Mouse (Mus musculus) CD4-positive, CD25-positive, alpha-beta regulatory T cell, adult 4 months (primary cell): ENCODE data around the gene Esam. TPM values are rescaled to one million over a fixed set of nuclear protein-coding genes. Genes with fewer than 3 reads are reported as not detected.

ENCODE experiments used
- ATAC-seq: one replicate; pipeline ENCODE4 v1.8.0; 2017
- polyA plus RNA-seq, 2 experiments: library from polyadenylated mRNA; unstranded; fragments of 100-300 nt; shearing (Covaris generic); gene quantifications; one replicate each; pipeline ENCODE4 v1.2.1; 2017

The Esam gene
- polyA plus RNA-seq, 2 experiments from 2014 or later = not detected

DNA sequence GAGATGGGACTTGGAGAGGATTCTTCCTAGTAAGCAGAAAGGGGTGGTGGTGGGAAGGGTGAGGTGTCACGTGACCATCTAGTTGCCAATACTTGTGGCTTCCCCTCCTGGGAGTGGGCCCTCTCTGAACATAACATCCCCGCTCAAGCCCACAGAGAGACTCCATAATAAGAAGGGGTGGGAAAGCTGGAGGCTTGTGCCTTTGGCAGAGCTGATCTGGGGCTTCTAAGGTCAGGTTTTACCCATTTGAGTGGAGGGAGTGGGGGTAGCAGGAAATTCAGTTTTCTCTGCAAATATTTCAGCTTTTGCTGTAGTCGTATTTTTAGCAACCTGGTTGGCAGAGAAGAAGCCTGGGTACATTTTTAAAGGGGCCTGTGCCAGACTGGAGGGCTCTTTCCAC is 28.5 kb downstream of the Esam start:
- no peak for ATAC-seq

DNA sequence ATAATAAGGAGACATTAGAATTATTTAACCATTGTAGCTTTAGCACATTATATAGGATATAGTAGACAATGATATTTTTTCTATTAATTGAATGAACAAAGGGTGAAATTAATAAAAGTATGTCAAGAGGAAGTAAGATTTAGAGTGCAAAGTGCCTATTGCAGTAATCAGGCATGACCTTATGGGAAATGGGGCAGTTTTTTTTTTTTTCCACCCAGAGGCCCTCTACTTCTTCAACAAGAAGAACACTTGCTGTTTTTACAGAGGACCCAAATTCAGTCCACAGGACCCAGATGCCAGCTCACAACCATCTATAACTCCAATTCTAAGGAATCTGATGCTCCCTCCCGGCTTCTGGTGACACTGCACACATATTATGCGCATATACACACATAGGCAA is 32.7 kb downstream of the Esam start:
- ATAC-seq = no peak

DNA sequence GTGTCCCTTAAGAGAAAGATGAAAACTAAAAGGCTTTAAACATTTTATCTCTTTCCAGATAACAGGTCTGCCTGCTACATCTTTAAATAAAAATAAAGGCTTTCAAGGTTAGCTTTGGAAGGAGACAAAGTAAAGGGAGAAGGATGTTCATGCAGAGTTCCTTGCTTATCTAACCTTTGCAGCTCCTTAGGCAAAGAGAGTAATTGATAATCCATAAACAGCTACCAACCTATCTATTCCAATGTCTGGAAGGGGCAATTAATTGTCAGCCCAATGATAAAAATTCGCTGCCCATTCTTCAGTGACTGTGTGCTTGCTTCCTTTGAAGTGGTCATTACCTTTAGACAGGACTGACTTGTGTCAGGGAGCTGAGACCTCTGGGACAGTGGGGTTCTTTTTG is 35.9 kb downstream of the Esam start:
- ATAC-seq = no peak

DNA sequence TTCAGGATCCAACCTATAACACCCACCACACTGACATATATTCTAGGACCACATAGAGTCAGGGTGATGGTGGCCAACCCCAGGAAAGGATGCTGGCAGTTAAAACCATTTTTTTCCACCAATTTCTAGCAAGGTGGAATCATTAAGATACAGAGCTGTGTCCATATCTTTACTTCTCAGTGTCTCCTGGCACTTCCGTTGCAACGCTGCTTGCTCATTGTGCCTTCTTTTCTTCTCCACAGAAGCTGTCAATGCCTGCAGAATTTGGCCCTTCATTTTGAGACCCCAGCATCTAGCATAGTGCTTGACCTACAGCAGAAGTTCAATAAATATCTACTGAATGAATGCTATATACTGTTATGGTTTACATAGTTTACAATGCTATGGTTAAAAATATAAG is 39.1 kb downstream of the Esam start:
- no peak for ATAC-seq

DNA sequence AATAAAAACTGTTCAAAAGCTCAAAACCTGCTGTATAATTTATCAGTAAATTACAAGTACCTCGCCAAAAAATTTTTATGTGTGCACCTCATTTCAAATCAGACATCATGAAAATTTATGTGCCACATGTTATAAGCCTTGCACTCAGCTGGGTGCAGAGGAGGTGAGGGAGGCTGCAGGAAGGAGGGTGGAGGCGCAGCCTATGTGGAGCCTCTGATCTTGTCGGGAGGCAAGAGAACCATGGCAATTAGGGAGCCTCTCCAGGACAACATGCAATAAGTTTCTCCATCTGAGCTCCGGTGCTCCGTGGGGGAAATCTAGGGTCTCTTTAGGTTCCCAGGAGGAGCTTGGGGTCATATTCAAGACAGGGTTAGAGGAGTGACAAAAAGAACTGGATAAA is 39.6 kb downstream of the Esam start:
- ATAC-seq = no peak

DNA sequence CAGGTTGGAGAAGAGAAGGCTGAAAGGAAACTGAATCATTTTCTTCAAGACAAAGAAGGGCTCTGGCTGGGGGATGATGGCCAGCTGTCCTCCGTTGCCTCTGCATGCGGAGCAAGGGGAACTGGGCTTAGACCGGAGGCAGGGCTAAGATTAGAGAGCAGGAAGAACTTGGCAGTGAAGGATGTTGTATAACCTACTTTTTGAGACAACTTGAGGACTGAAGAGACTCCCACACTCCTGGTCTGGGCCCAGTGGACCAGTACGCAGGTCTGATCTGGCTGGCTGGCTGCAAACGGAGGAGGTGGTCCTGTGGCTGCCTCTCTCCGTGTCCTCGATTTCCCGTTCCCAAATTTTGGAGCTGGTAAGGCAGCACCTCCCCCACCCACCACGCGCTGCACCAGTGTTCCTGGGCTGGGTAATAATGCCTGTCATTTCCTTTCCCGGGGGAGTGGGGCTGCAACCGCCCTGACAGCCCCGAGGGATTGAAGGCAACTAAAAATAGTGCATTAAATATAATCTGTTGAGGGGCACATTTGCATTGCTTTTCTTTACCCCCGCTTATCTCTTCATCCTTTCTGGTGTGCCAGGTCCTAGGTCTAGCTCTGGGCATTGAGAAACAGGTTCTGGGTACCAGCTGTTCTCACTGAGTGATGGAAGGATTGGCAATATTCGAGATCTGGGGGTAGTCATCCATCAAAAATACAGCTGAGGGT is 40.2 kb downstream of the Esam start:
- ATAC-seq = no peak

DNA sequence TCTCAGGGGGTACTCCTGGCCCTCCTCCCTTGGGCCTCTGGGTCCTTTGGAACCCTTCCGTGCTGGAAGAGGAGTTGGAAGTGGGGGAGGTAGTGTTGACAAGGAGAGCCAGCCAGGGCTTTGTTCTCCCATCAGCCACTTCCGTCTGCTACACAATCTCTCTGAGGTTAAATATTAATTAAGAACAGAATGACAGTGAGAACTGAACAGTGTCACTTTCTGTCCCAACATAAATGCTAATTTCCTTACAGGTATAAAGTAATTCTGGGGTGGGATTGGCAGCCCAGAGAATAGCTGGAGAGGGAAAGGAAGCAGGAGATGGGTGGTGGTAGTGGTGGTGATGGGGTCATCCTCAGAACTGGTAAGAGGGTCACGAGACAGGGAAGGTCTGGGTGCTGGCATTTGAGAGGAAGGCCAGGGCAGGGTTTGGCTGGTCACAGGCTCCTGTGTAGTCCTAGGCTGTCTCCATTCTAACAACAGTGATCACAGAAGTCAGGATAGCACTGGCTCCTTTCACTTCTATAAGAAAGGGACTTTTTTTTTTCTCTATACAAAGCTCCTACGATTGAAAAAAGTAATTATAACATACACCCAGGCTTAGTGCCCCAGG is 40.8 kb downstream of the Esam start:
- ATAC-seq = no peak

DNA sequence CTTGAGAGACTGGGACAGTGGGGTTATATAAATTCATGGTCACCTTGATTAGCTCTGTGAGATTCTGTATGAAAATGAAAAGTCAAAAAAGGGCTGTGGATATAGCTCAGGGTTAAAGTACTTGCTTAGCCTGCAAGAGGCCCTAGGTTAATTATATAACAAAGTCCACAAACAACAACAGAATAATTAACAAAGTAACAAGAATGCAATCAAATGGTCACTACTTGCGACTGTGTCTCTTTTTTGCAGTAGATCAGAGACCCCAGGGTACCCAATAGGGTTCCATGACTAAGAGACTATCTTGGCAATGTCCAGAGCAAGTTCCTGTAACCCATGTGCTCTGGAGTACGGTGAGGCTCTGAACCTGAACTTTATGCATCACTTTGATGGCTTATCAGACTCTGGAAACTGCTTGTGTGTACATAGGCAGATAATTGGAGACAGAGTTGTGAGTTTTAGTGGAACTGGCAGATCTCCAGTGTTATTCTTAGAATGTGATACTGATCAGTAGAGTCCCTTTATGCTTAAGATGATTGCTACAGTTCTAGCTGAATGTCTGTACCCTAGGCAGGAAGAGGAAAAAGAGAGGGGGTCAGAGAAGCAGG is 41.5 kb downstream of the Esam start:
- ATAC-seq = no peak

DNA sequence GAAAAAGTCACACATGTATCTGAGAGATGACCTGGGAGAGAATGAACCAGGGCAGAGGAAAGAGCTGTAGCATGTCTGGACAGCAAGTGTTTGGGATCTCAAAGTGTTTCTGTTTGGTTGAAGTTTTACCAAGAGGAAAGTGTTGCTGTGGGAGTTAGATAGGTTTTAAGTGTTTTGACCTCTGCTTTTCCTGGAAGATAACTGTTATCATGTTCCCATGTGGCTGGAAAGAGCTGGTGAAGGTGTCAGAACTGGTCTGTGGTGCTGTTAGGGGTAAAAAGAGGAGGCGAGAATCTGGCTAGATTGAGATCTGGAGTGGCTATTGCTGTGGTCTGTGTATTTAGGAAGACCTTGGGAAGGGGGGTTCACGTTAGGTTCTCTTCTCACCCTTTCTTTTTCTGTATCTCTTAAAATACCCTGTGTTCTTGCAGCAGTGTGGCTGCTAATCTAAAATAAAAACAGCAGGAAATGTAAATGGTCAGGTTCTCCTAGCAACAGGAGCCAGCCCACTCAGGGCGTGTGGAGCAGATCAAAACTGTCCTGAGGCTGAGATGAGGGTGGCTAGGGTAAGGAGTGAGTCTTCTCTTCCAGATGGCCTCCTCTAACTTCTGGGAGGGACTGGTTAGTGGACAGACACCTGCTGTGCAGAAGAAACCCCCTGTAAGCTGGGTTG is 44.5 kb downstream of the Esam start:
- ATAC-seq = no peak

DNA sequence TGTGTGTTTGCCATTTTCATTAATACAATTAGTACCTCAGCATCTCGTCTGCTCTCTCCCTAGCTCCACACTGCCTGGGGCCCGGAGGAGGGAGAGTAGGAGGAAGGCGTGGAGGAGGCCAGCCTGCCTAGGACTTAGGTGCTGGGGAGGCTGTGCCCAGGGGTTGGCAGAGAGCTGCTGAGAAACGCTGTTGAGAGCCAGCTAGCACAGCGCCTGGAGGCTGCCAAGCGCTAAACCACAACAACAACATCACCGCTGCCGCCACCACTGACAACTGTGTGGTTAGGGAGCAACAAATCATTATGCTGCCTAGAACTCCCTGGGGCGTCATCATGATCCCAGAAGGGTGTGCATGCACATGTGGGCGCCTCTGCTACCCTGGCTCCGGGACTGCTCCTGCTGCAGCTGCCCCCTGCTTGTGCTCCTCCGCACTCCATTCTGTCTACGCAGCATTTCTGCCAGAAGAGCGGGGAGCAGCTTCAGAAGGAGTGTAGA is 48.6 kb downstream of the Esam start:
- no peak for ATAC-seq

DNA sequence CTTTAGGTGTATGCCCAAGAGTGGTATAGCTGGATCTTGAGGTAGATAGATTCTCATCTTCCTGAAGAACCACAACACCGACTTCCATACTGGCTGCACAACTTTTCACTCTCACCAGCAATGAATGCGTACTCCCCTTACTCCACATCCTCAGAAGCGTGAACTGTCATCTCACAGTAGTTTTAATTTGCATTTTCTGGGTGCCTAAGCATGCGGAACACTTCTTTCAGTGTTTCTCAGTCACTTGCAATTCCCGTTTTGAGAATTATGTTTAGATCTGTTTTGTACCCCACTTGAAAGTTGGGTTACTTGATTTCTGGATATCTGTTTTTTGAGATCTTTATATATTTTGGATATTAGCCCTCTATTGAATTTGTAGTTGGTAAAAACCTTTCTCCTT is 55.7 kb downstream of the Esam start:
- no peak for ATAC-seq

DNA sequence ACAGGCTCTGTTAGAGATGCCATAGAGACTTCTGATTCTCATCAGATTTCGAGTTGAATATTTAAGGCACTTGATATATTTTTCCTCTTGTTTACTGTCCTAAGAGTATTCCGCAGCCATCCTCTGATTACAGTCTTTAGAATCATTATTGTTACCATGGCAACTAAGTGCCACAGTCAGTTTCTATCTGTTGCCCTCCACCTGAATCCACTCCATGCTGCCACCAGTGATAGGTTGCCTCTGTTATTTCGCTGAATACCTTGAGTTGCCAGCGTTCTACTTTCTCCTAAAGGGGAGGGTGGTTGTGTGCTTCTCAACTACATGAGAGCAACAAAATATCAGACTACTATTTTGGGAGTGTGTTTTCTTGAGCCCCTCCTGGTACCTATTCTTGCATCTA is 58.8 kb downstream of the Esam start:
- no peak for ATAC-seq

Other genes starting within 250 kb of the Esam start
- 10 to 100 TPM in 1 of 2 experiments, 1 to 10 TPM in 1; 6.8 to 10.3 TPM for gene Ccdc15, start 179.6 kb upstream of the Esam start, polyA plus RNA-seq
- not detected for gene Hepacam, start 160.7 kb upstream of the Esam start, polyA plus RNA-seq
- gene Robo4, start 126.2 kb upstream of the Esam start, polyA plus RNA-seq = not detected
- not detected for gene Robo3, start 94.8 kb upstream of the Esam start, polyA plus RNA-seq
- gene Msantd2, start 38.8 kb upstream of the Esam start, polyA plus RNA-seq = 10 to 100 TPM in 1 of 2 experiments, 1 to 10 TPM in 1; 8.3 to 13.7 TPM
- not detected for gene Vsig2, start 11.2 kb downstream of the Esam start, polyA plus RNA-seq
- under 1 TPM; 0.51 to 0.86 TPM for gene Nrgn, start 24.8 kb downstream of the Esam start, polyA plus RNA-seq
- 10 to 100 TPM; 17.2 to 17.7 TPM for gene Siae, start 27.6 kb downstream of the Esam start, polyA plus RNA-seq
- gene Spa17, start 85.6 kb downstream of the Esam start, polyA plus RNA-seq = under 1 TPM in 1 of 2 experiments, not detected in 1; 0.97 TPM
- gene Tbrg1, start 129.2 kb downstream of the Esam start, polyA plus RNA-seq = 100 to 1,000 TPM; 201 to 217 TPM
- not detected for gene Panx3, start 141.2 kb downstream of the Esam start, polyA plus RNA-seq
- gene Olfr160, start 188.2 kb downstream of the Esam start, polyA plus RNA-seq = under 1 TPM in 1 of 2 experiments, not detected in 1; 0.13 TPM
- gene Olfr874, start 217.0 kb downstream of the Esam start, polyA plus RNA-seq = not detected
- not detected for gene Olfr875, start 243.8 kb downstream of the Esam start, polyA plus RNA-seq